Mouse (Mus musculus) CH12.LX (cell line): ENCODE results near the gene Cma1.

ENCODE experiments used
- CTCF ChIP-seq, 2 experiments: IDR thresholded peaks in 1 of 2; conservative IDR thresholded peaks in 1 of 2; 2 replicates each; pipeline ENCODE4 v1.5.1; 2011 to 2012; ENCODE audit warnings: low read depth in 2 of 2, low read length in 2 of 2, improper control_type of control experiment in 1 of 2, inconsistent platforms in 1 of 2, mild to moderate bottlenecking in 1 of 2, moderate library complexity in 1 of 2
- EP300 ChIP-seq: IDR thresholded peaks from 2 replicates; pipeline ENCODE4 v1.6.1; 2011; ENCODE audit warnings: low read length, improper control_type of control experiment
- POLR2A ChIP-seq: IDR thresholded peaks from 2 replicates; pipeline ENCODE4 v1.6.1; 2011; ENCODE audit warnings: low read depth, mild to moderate bottlenecking, improper control_type of control experiment, low read length
- ZC3H11A ChIP-seq: IDR thresholded peaks from 2 replicates; pipeline ENCODE4 v1.6.1; 2012; ENCODE audit warnings: low read depth, mild to moderate bottlenecking, inconsistent platforms, low read length, improper control_type of control experiment

DNA sequence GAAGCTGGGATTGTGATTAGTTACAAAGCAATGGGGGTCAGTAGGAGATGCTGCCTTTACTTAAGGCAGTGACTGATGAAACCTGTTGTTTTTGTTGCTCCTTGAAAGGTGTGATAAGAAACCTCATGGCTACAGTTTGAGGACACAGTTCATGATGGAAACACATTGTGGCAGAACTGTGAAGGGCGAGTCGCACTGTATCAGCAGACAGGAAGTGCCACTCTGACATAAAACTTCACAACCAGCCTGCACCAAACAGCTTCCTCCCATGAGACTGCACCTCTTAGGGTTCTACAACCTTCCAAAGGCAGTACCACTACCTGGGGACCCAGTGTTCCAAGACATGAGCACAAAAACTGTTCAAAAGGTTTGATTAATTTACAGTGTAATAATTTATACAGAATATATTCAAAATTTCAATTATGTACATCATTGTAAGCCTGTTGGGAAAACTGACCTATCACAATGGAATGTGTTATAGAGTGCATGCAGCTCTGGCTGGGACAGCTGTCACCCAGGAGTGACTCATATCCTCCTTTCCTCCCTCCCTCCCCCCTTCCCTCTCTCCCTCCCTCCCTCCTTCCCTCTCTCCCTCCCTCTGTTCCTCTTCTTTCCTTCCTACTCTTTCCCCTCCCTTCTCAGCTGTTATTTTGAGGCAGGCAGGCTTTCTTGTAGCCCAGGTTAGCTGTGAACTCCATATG lies 1.9 kb upstream of the Cma1 start:
- TF ChIP-seq EP300 (no peak), POLR2A (no peak), ZC3H11A (no peak), CTCF (conservative IDR thresholded peaks at IDR 0.05 in 1 of 2, IDR thresholded peaks at IDR 0.05 in 1 of 2; ENCODE audit: low read depth in 2 of 2, low read length in 2 of 2) (no peak)
